Mouse (Mus musculus) embryonic facial prominence, embryonic 15.5 days (tissue): ENCODE measurements around the gene Banp. TPM values are rescaled to one million over a fixed set of nuclear protein-coding genes. Genes with fewer than 3 reads are reported as not detected.

Experiments used
- ATAC-seq: fragments of 200-750 bp; cut with Nextera tagmentation; 2 replicates; pipeline ENCODE4 v1.8.0; 2017; ENCODE audit warnings: low read depth, moderate TSS enrichment; ENCODE audit not compliant: insufficient number of reproducible peaks, low FRiP score, low TSS enrichment
- H3K27ac ChIP-seq: fragments of 300-500 bp; sonication (generic); replicated peaks from 2 replicates; pipeline ENCODE4 v1.5.1; 2015; ENCODE audit warnings: mild to moderate bottlenecking, inconsistent platforms
- H3K27me3 ChIP-seq: fragments of 300-500 bp; sonication (generic); 2 replicates; pipeline ENCODE4 v1.6.1; 2015; ENCODE audit warnings: inconsistent platforms
- H3K36me3 ChIP-seq: fragments of 300-500 bp; sonication (generic); 2 replicates; pipeline ENCODE4 v1.6.1; 2015; ENCODE audit warnings: mild to moderate bottlenecking, inconsistent platforms
- H3K4me1 ChIP-seq: fragments of 300-500 bp; sonication (generic); 2 replicates; pipeline ENCODE4 v1.6.1; 2015; ENCODE audit warnings: inconsistent platforms
- H3K4me2 ChIP-seq: fragments of 300-500 bp; sonication (generic); replicated peaks from 2 replicates; pipeline ENCODE4 v1.6.1; 2015; ENCODE audit warnings: mild to moderate bottlenecking, inconsistent platforms
- H3K4me3 ChIP-seq: fragments of 300-500 bp; sonication (generic); replicated peaks from 2 replicates; pipeline ENCODE4 v1.5.1; 2015; ENCODE audit warnings: mild to moderate bottlenecking, inconsistent platforms
- H3K9ac ChIP-seq: fragments of 300-500 bp; sonication (generic); 2 replicates; pipeline ENCODE4 v1.6.1; 2015; ENCODE audit warnings: inconsistent platforms
- H3K9me3 ChIP-seq: fragments of 300-500 bp; sonication (generic); replicated peaks from 2 replicates; pipeline ENCODE4 v1.6.1; 2016; ENCODE audit warnings: inconsistent platforms
- WGBS: fragments of 180-500 bp; shearing (Covaris S2); methylation state at CpG from one replicate; pipeline ENCODE4 v1.1.7; 2015; 5-methylcytosine and 5-hydroxymethylcytosine counted together
- polyA plus RNA-seq: library from polyadenylated mRNA; unstranded; fragments of >200 nt; fragmentation: Nextera tagmentation; extraction: Ambion mirVana; gene quantifications from 2 replicates; pipeline ENCODE4 v1.2.1, GENCODE M21; 2015

Banp gene
- polyA plus RNA-seq, 1 experiment from 2014 or later: 46.3 TPM

- H3K27me3 ChIP-seq: 0 out of 2 replicates have a peak, but pooled peaks cover 7% of the 10 kb centered on the region
- H3K9me3 ChIP-seq: no peaks in the 10 kb centered on the region
- H3K27ac ChIP-seq: no peak overlapping the region
- H3K36me3 ChIP-seq: no peaks in the 10 kb centered on the region
- H3K4me3 ChIP-seq: no peak overlapping the region
- 50% methylated on average over 8 of the region's 8 CpGs for WGBS
- H3K4me1 ChIP-seq: peaks cover 29% of the 10 kb centered on the region
- H3K4me2 ChIP-seq: no peak overlapping the region
- no peak for ATAC-seq
- no peak overlapping the region for H3K9ac ChIP-seq
These were observed 40.4 kb upstream of the Banp start for GRCm38 (mm10) chr8:121909148-121909541.

GRCm38 (mm10) chr8:121909663-121910062 lies 39.9 kb upstream of the Banp start:
- Histone ChIP-seq H3K27ac (no peak overlapping the region), H3K9me3 (no peaks in the 10 kb centered on the region), H3K9ac (no peak overlapping the region), H3K36me3 (no peaks in the 10 kb centered on the region), H3K4me1 (peaks cover 27% of the 10 kb centered on the region), H3K27me3 (0 out of 2 replicates have a peak, but pooled peaks cover 7% of the 10 kb centered on the region), H3K4me3 (no peak overlapping the region), H3K4me2 (no peak overlapping the region)
- ATAC-seq: no peak
- WGBS: 10% methylated on average over 6 of the region's 6 CpGs

GRCm38 (mm10) chr8:121911400-121911799 lies 38.1 kb upstream of the Banp start:
- H3K27ac ChIP-seq: no peak overlapping the region
- H3K4me1 ChIP-seq: peaks cover 13% of the 10 kb centered on the region
- 0 out of 2 replicates have a peak, but pooled peaks cover 7% of the 10 kb centered on the region for H3K27me3 ChIP-seq
- WGBS: 83% methylated on average over 6 of the region's 6 CpGs
- ATAC-seq: no peak
- H3K36me3 ChIP-seq: no peaks in the 10 kb centered on the region
- H3K4me2 ChIP-seq: no peak overlapping the region
- H3K9me3 ChIP-seq: no peaks in the 10 kb centered on the region
- H3K9ac ChIP-seq: no peak overlapping the region
- H3K4me3 ChIP-seq: no peak overlapping the region

GRCm38 (mm10) chr8:121911987-121912386 lies 37.6 kb upstream of the Banp start:
- no peak overlapping the region for H3K4me2 ChIP-seq
- ATAC-seq: no peak
- H3K36me3 ChIP-seq: no peaks in the 10 kb centered on the region
- H3K9ac ChIP-seq: no peak overlapping the region
- 0 out of 2 replicates have a peak, but pooled peaks cover 7% of the 10 kb centered on the region for H3K27me3 ChIP-seq
- no peak overlapping the region for H3K27ac ChIP-seq
- 68% methylated on average over 7 of the region's 7 CpGs for WGBS
- H3K9me3 ChIP-seq: no peaks in the 10 kb centered on the region
- H3K4me1 ChIP-seq: peaks cover 13% of the 10 kb centered on the region
- H3K4me3 ChIP-seq: no peak overlapping the region

- H3K4me1 ChIP-seq: peaks cover 11% of the 10 kb centered on the region
- no peak for ATAC-seq
- H3K36me3 ChIP-seq: no peaks in the 10 kb centered on the region
- no peak overlapping the region for H3K4me3 ChIP-seq
- 0 out of 2 replicates have a peak, but pooled peaks cover 7% of the 10 kb centered on the region for H3K27me3 ChIP-seq
- no peak overlapping the region for H3K4me2 ChIP-seq
- H3K27ac ChIP-seq: no peak overlapping the region
- no peak overlapping the region for H3K9ac ChIP-seq
- WGBS: 62% methylated on average over 3 of the region's 3 CpGs
- H3K9me3 ChIP-seq: no peaks in the 10 kb centered on the region
These were observed 36.7 kb upstream of the Banp start for GRCm38 (mm10) chr8:121912831-121913230.

- H3K9ac ChIP-seq: no peak overlapping the region
- no peaks in the 10 kb centered on the region for H3K36me3 ChIP-seq
- no peak for ATAC-seq
- H3K27ac ChIP-seq: no peak overlapping the region
- no peak overlapping the region for H3K4me3 ChIP-seq
- 0 out of 2 replicates have a peak, but pooled peaks cover 6% of the 10 kb centered on the region for H3K4me1 ChIP-seq
- no peaks in the 10 kb centered on the region for H3K9me3 ChIP-seq
- WGBS: 76% methylated on average over 8 of the region's 8 CpGs
- no peak overlapping the region for H3K4me2 ChIP-seq
- 0 out of 2 replicates have a peak, but pooled peaks cover 7% of the 10 kb centered on the region for H3K27me3 ChIP-seq
These were observed 36.2 kb upstream of the Banp start for GRCm38 (mm10) chr8:121913378-121913777.

GRCm38 (mm10) chr8:121919158-121919557 lies 30.4 kb upstream of the Banp start:
- no peak overlapping the region for H3K4me3 ChIP-seq
- H3K36me3 ChIP-seq: no peaks in the 10 kb centered on the region
- no peaks in the 10 kb centered on the region for H3K9me3 ChIP-seq
- ATAC-seq: no peak
- no peaks in the 10 kb centered on the region for H3K27me3 ChIP-seq
- no peak overlapping the region for H3K4me2 ChIP-seq
- no peak overlapping the region for H3K9ac ChIP-seq
- 68% methylated on average over 4 of the region's 4 CpGs for WGBS
- H3K4me1 ChIP-seq: peaks cover 10% of the 10 kb centered on the region; the same call in 1 of the 2 replicates
- no peak overlapping the region for H3K27ac ChIP-seq

- Histone ChIP-seq H3K4me2 (no peak overlapping the region), H3K27me3 (no peaks in the 10 kb centered on the region), H3K9me3 (no peaks in the 10 kb centered on the region), H3K4me1 (peaks cover 10% of the 10 kb centered on the region; the same call in 1 of the 2 replicates), H3K4me3 (no peak overlapping the region), H3K27ac (no peak overlapping the region), H3K9ac (no peak overlapping the region), H3K36me3 (no peaks in the 10 kb centered on the region)
- WGBS: 25% methylated on average over 3 of the region's 3 CpGs
- ATAC-seq: no peak
These were observed 29.8 kb upstream of the Banp start for GRCm38 (mm10) chr8:121919731-121920130.

- peaks cover 10% of the 10 kb centered on the region; the same call in 1 of the 2 replicates for H3K4me1 ChIP-seq
- H3K27me3 ChIP-seq: no peaks in the 10 kb centered on the region
- WGBS: 76% methylated on average over 8 of the region's 8 CpGs
- no peak overlapping the region for H3K9ac ChIP-seq
- ATAC-seq: no peak
- no peak overlapping the region for H3K27ac ChIP-seq
- no peaks in the 10 kb centered on the region for H3K36me3 ChIP-seq
- no peak overlapping the region for H3K4me3 ChIP-seq
- no peaks in the 10 kb centered on the region for H3K9me3 ChIP-seq
- no peak overlapping the region for H3K4me2 ChIP-seq
These were observed 28.0 kb upstream of the Banp start for GRCm38 (mm10) chr8:121921582-121921981.

GRCm38 (mm10) chr8:121922101-121922500 lies 27.4 kb upstream of the Banp start:
- 61% methylated on average over 8 of the region's 8 CpGs for WGBS
- no peak overlapping the region for H3K27ac ChIP-seq
- 0 out of 2 replicates have a peak, but pooled peaks have one; percentile 6 for ATAC-seq

GRCm38 (mm10) chr8:121924681-121925080 lies 24.9 kb upstream of the Banp start:
- Histone ChIP-seq H3K27me3 (no peaks in the 10 kb centered on the region), H3K9ac (no peak overlapping the region), H3K27ac (no peak overlapping the region), H3K4me3 (no peak overlapping the region), H3K4me1 (peaks cover 8% of the 10 kb centered on the region; the same call in 1 of the 2 replicates), H3K4me2 (no peak overlapping the region), H3K36me3 (no peaks in the 10 kb centered on the region), H3K9me3 (no peaks in the 10 kb centered on the region)
- 81% methylated on average over 5 of the region's 5 CpGs for WGBS
- ATAC-seq: no peak

More at GRCm38 (mm10) chr8:121922101-121922500, 27.4 kb upstream of the Banp start:
- no peak overlapping the region for H3K4me2 ChIP-seq
- H3K4me3 ChIP-seq: no peak overlapping the region
- H3K27me3 ChIP-seq: no peaks in the 10 kb centered on the region
- H3K36me3 ChIP-seq: no peaks in the 10 kb centered on the region
- H3K9me3 ChIP-seq: no peaks in the 10 kb centered on the region
- peaks cover 10% of the 10 kb centered on the region; the same call in 1 of the 2 replicates for H3K4me1 ChIP-seq
- no peak overlapping the region for H3K9ac ChIP-seq

GRCm38 (mm10) chr8:121925624-121926023 lies 23.9 kb upstream of the Banp start:
- Histone ChIP-seq H3K27ac (no peak overlapping the region), H3K9me3 (no peaks in the 10 kb centered on the region), H3K36me3 (no peaks in the 10 kb centered on the region), H3K4me3 (no peak overlapping the region), H3K9ac (no peak overlapping the region), H3K27me3 (no peaks in the 10 kb centered on the region), H3K4me1 (0 out of 2 replicates have a peak, but pooled peaks cover 3% of the 10 kb centered on the region), H3K4me2 (no peak overlapping the region)
- ATAC-seq: no peak
- WGBS: 24% methylated on average over 10 of the region's 10 CpGs
